Mouse (Mus musculus) G1E (cell line): ENCODE data around the gene Sox8.

Experiments
- CTCF ChIP-seq: IDR thresholded peaks from 2 replicates; pipeline ENCODE4 v1.5.1; 2012; ENCODE audit warnings: low read depth, low read length, inconsistent platforms, mixed read lengths
- GATA1 ChIP-seq: IDR thresholded peaks from 2 replicates; pipeline ENCODE4 v1.6.1; 2012; ENCODE audit warnings: borderline replicate concordance, low read length, inconsistent platforms, mixed read lengths
- GATA2 ChIP-seq: IDR thresholded peaks from 2 replicates; pipeline ENCODE4 v1.6.1; 2012; ENCODE audit warnings: low read depth, low read length, inconsistent platforms, borderline replicate concordance
- TAL1 ChIP-seq: conservative IDR thresholded peaks from 2 replicates; pipeline ENCODE4 v1.6.1; 2012; ENCODE audit warnings: low read depth, low read length, inconsistent platforms, mixed read lengths

- TF ChIP-seq CTCF (no peak), GATA1 (no peak), TAL1 (no peak), GATA2 (no peak)
These were observed 20.5 kb downstream of the Sox8 start for GRCm38 (mm10) chr17:25550020-25550419.
